Mouse (Mus musculus): ENCODE measurements around the gene Crip2.

DNA sequence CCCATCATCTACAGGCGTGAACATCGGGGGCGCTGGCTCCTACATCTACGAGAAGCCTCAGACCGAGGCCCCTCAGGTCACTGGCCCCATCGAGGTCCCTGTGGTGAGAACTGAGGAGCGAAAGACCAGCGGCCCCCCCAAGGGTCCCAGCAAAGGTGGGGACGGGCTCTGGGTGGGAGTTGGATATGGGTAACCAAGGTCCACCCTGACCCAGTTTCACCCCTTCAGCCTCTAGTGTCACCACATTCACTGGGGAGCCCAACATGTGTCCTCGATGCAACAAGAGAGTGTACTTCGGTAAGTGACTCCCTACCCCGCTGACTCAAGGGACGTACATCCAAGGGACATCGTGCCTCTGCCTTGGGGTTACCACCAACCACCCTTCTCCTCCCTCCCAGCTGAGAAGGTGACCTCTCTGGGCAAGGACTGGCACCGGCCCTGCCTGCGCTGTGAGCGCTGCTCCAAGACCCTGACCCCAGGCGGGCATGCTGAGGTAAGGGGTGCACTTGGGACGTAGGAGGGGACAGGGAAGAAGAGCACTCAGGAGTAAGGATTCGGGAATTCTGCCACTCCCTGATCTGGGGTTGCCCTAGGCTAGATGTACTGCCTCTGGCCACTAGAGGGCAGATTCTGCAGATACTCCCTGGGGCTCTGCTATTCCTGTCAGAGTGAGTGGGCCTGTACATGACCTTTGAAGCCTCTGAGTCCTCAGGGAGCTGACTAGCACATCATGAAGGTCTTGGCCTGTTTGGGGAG is 4.1 kb downstream of the Crip2 start:
- TF ChIP-seq GATA1 (IDR thresholded peaks at IDR 0.05; ENCODE audit: low read length) = no peak
- no peak for TF ChIP-seq TAL1 (IDR thresholded peaks at IDR 0.05; ENCODE audit: low read length)
